Mouse (Mus musculus) heart, adult 2 months (tissue): ENCODE results near the gene Gm3336.

Source experiments
- CTCF ChIP-seq: fragments of 200-600 bp; IDR thresholded peaks from 2 replicates; pipeline ENCODE4 v1.8.1; 2022; ENCODE audit warnings: antibody characterized with exemption, mild to moderate bottlenecking, moderate library complexity
- EP300 ChIP-seq: fragments of 200-500 bp; IDR thresholded peaks from 2 replicates; pipeline ENCODE4 v1.6.1; 2011; ENCODE audit warnings: low read depth, low read length, control low read depth; ENCODE audit not compliant: insufficient read depth

- no peak for TF ChIP-seq EP300
- TF ChIP-seq CTCF = no peak
Observed at GRCm38 (mm10) chr8:70723486-70724210, 5.3 kb downstream of the Gm3336 start, which contains the start of gene Pde4c.
